Mouse (Mus musculus) left cerebral cortex, adult 2 months (tissue): ENCODE data around the gene Dnmbp. TPM values are rescaled to one million over a fixed set of nuclear protein-coding genes. Genes with fewer than 3 reads are reported as not detected.

Source experiments
- DNase-seq, 2 experiments: peaks; one replicate each; pipeline ENCODE4 v3.0.0; 2021 to 2022; ENCODE audit warnings: low spot score in 2 of 2, mixed read lengths in 1 of 2; ENCODE audit errors: extremely low spot score in 1 of 2
- H3K27ac ChIP-seq: fragments of 200-600 bp; 2 replicates; pipeline ENCODE4 v1.8.1; 2022
- H3K4me3 ChIP-seq: fragments of 200-600 bp; 2 replicates; pipeline ENCODE4 v1.8.1; 2022
- CTCF ChIP-seq: fragments of 200-600 bp; IDR thresholded peaks from 2 replicates; pipeline ENCODE4 v1.8.1; 2022; ENCODE audit warnings: antibody characterized with exemption, mild to moderate bottlenecking, moderate library complexity
- intact Hi-C: fragments of 180-260 bp; cut with DNase I; formaldehyde crosslinking; loops from one replicate; pipeline ENCODE4 v1.15.1; 2025
- total RNA-seq, 2 experiments: library from RNA; stranded (reverse); gene quantifications; 2 replicates each; pipeline ENCODE4 v1.2.3; 2021

The Dnmbp gene
- total RNA-seq, 2 experiments from 2014 or later = 13.8 to 14.1 TPM

GRCm38 (mm10) chr19:43882895-43883573, 57.0 kb downstream of the Dnmbp start:
- DNase-seq = no peak
- H3K4me3 ChIP-seq = no peak overlapping the region
- H3K27ac ChIP-seq = no peak overlapping the region
- intact Hi-C loops = no loop called here
- no peak for TF ChIP-seq CTCF

- Histone ChIP-seq H3K27ac (no peak overlapping the region), H3K4me3 (no peak overlapping the region)
- peak; percentile 40 for TF ChIP-seq CTCF
- DNase-seq = no peak
- intact Hi-C loops = no loop called here
Observed at GRCm38 (mm10) chr19:43881615-43882014, 58.4 kb downstream of the Dnmbp start.

DNA sequence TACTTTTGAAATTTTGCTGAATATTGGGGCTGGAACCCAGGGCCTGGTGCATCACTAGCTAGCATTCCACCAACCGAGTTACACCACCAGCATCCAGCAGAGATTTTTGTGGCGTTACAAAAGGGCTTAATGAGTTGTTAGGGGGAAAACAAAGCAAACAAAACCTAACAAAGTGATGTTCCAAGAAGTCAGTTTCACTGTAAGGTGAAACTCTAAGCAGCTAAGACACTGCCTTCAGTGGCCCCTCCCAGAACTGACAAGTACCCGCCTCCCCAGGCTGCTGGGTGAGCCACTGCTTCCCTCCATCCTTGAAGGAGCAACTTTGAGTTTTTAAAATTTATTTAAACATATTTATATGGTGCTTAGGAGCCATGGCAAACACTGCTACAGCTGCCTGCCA, 59.6 kb downstream of the Dnmbp start:
- intact Hi-C loops = no loop called here
- no peak for TF ChIP-seq CTCF
- no peak for DNase-seq
- Histone ChIP-seq H3K4me3 (no peak overlapping the region), H3K27ac (no peak overlapping the region)

GRCm38 (mm10) chr19:43879401-43880212, 60.4 kb downstream of the Dnmbp start:
- H3K4me3 ChIP-seq = peak overlapping the region; percentile 69
- DNase-seq = peak; percentile 42 to 59
- H3K27ac ChIP-seq = peak overlapping the region; percentile 67
- no peak for TF ChIP-seq CTCF
- intact Hi-C loops = loop anchor here (5.0 kb wide), 1 partner anchor 58 kb away; no protein-coding TSS in a partner anchor

DNA sequence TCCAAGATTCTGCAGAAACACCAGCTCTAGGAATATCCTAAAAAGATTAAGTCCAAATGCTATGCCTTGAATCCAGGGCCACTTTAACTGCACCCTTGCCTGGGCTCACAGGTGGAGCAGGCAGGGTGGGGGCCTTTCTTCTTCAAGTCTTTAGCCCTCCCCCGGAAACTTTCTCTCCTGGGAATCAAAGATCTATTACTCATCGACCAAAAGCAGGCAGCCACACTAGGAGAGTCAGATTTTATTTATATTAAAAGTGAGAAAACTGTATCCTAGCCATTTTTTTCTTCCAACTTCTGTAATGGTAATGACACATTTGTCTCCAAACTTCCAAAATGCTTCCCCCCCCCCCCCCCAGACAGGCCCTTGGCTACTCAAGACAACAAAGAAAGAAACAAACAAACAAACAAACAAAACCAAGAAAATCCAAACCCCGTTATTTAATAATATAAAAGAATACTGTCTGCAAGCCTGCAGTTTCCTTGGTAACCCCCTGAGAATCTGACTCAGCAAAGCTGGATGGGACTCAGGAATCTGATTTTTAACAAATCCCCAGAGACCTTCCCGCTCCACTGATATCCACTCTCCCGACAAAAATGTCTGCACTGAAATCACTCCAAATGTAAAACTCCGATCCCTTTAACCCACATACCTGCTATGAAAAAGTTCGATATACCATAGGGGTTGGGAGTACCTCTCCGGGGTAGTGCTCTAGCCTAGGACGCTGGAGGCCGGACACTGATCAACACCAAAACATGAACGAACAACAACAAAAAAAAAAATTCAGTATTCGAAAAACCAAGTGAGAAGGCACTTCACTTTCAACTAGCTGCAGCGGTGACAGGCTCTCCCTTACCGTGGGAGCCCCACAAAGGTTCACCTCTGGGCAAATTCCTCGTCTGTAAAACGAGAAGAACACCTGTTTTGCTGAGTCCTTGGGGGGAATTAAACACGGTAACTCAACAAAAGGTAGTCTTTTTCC, 61.6 kb downstream of the Dnmbp start:
- no peak overlapping the region; the same call in 1 of the 2 replicates for H3K27ac ChIP-seq
- no peak for DNase-seq
- H3K4me3 ChIP-seq = peak overlapping the region; percentile 69
- no peak for TF ChIP-seq CTCF
- intact Hi-C loops = loop anchor here (5.0 kb wide), 1 partner anchor 59 kb away; no protein-coding TSS in a partner anchor

DNA sequence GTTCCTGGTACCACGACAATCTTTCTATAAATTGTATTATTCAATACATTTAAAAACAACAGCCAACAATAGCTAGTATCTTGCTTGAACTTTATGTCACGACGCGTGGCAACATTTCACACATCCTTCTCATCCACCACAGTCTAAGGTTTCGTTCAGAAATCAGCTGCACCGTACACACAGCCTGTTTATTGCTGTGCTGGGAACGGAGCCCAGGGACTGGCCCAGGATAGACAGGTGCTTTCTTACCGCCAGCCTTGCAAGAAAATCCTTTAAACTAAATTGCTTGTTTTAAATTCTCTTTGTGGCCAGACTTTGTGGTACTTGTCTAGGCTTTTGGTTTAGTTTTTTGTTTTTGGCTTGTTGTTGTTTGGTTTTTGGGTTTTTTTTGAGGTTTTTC, 62.6 kb downstream of the Dnmbp start:
- DNase-seq = no peak

DNA sequence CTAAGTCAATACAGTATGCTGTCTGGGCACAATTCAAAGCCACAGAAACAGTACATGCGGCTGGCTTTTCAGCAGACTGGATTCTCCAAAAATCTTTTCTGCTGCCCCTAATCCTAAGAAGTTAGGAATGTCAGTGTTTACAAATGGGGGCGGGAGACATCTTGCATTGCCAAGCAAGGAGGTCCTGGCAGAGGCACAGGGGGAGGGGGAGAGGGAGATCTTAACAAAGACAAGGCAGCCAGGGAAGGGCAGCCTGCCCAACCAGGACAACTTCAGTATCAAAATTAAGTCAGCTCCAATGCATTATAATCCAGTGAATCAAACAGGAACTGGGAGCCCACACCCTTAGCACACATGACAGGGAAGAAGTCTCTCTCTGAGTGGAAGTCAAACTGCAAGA, 64.0 kb downstream of the Dnmbp start:
- H3K27ac ChIP-seq = no peak overlapping the region
- intact Hi-C loops = loop anchor here (5.0 kb wide), 1 partner anchor 61 kb away; no protein-coding TSS in a partner anchor
- H3K4me3 ChIP-seq = no peak overlapping the region
- no peak for TF ChIP-seq CTCF
- no peak for DNase-seq

More for the DNA sequence above, 62.6 kb downstream of the Dnmbp start:
- intact Hi-C loops = loop anchor here (5.0 kb wide), 1 partner anchor 60 kb away; no protein-coding TSS in a partner anchor
- no peak for TF ChIP-seq CTCF
- H3K27ac ChIP-seq = no peak overlapping the region
- H3K4me3 ChIP-seq = no peak overlapping the region

DNA sequence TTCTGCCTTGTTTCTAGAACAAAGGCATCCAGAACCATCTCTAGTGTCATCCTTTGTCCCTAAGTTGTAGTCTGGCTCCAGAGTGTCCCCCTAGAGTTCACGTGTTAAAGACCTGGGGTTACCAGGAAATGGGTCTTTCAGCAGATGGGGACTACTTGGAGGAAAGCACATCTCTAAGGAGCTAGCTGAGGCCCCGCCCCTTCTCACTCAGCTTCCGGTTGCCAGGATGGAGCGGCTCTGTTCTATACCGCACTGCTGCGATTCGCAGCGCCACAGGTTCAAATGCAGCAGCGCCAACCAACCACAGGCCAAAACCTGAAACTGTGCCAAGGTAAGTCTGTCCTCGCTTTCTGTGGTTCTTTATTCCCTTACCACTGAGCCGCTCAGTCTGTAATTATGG, 65.6 kb downstream of the Dnmbp start:
- intact Hi-C loops = no loop called here
- Histone ChIP-seq H3K4me3 (no peak overlapping the region), H3K27ac (no peak overlapping the region)

DNA sequence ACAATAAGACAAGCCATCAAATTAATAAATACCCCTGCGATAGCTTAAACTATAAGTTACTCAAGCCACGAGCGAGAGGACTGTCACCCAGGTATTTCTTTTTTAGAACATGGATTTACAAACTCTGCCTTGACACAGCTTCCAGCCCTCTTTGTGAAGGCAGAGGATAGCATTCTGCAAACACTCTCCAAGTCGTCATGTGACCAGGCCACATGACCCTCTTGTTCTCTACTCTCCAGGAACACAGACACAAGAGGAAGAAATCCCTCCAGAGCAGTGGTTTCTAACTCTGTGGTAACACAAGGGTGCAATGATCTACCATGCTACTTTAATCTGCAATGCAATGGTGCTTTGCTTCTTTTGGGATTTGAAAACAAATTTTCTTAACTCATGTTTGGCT, 69.6 kb downstream of the Dnmbp start:
- no peak overlapping the region for H3K4me3 ChIP-seq
- intact Hi-C loops = no loop called here

More for the DNA sequence above, 65.6 kb downstream of the Dnmbp start:
- no peak for TF ChIP-seq CTCF
- no peak for DNase-seq

DNA sequence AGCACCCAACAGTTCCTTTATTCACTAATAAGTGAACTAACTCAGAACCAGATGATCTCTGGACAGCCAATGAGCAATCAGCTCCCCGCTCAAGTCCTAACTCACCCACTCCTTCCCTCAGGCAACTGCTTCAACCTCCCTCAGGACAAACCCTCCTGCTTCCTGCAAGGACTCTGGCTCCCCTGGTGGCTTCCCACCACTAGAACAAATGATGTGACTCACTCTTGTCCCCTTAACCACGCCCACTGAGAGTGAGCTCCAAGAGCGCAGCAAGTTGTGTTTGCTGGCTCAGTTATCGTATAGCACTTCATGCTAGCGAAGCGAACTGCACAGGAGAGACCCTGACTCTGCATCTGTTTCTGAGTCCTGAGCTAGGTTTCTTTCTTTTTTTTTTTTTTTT, 82.6 kb downstream of the Dnmbp start:
- no peak overlapping the region for H3K27ac ChIP-seq
- DNase-seq = no peak
- peak; percentile 5; the same call in 1 of the 2 replicates for TF ChIP-seq CTCF
- H3K4me3 ChIP-seq = no peak overlapping the region
- intact Hi-C loops = no loop called here

More for the DNA sequence above, 69.6 kb downstream of the Dnmbp start:
- no peak for DNase-seq
- H3K27ac ChIP-seq = no peak overlapping the region
- TF ChIP-seq CTCF = no peak

GRCm38 (mm10) chr19:43852837-43853545, 87.0 kb downstream of the Dnmbp start:
- intact Hi-C loops = loop anchor here (5.0 kb wide), 1 partner anchor 104 kb away; no protein-coding TSS in a partner anchor
- peak; percentile 59 for TF ChIP-seq CTCF
- no peak for DNase-seq

More at GRCm38 (mm10) chr19:43852837-43853545, 87.0 kb downstream of the Dnmbp start:
- Histone ChIP-seq H3K27ac (no peak overlapping the region), H3K4me3 (no peak overlapping the region)
